Mouse (Mus musculus) intestine, postnatal 0 days (tissue): ENCODE results near the gene Dgcr2. TPM values are rescaled to one million over a fixed set of nuclear protein-coding genes. Genes with fewer than 3 reads are reported as not detected.

ENCODE experiments used
- ATAC-seq: fragments of 200-750 bp; cut with Nextera tagmentation; 2 replicates; pipeline ENCODE4 v1.8.0; 2017; ENCODE audit warnings: mild to moderate bottlenecking, moderate TSS enrichment, moderate library complexity
- H3K27ac ChIP-seq: fragments of 300-500 bp; sonication (generic); 2 replicates; pipeline ENCODE4 v1.5.1; 2014; ENCODE audit warnings: mild to moderate bottlenecking, low read depth, low read length, moderate library complexity
- H3K27me3 ChIP-seq: fragments of 300-500 bp; sonication (generic); replicated peaks from 2 replicates; pipeline ENCODE4 v1.6.1; 2014; ENCODE audit warnings: low read length, mixed read lengths; ENCODE audit not compliant: control insufficient read depth, insufficient read depth
- H3K36me3 ChIP-seq: fragments of 300-500 bp; sonication (generic); 2 replicates; pipeline ENCODE4 v1.6.1; 2014; ENCODE audit warnings: mild to moderate bottlenecking, moderate library complexity; ENCODE audit not compliant: control insufficient read depth, insufficient read depth
- H3K4me1 ChIP-seq: fragments of 300-500 bp; sonication (generic); replicated peaks from 2 replicates; pipeline ENCODE4 v1.6.1; 2014; ENCODE audit warnings: antibody characterized with exemption, low read length, mixed read lengths; ENCODE audit not compliant: control insufficient read depth, insufficient read depth
- H3K4me2 ChIP-seq: fragments of 300-500 bp; sonication (generic); replicated peaks from 2 replicates; pipeline ENCODE4 v1.6.1; 2014; ENCODE audit warnings: low read depth, mild to moderate bottlenecking, moderate library complexity
- H3K4me3 ChIP-seq: fragments of 300-500 bp; sonication (generic); 2 replicates; pipeline ENCODE4 v1.5.1; 2014; ENCODE audit warnings: low read depth, low read length
- H3K9ac ChIP-seq: fragments of 300-500 bp; sonication (generic); 2 replicates; pipeline ENCODE4 v1.6.1; 2014; ENCODE audit warnings: mild to moderate bottlenecking, low read depth, low read length
- H3K9me3 ChIP-seq: fragments of 300-500 bp; sonication (generic); 2 replicates; pipeline ENCODE4 v1.6.1; 2016; ENCODE audit warnings: mixed run types; ENCODE audit not compliant: control insufficient read depth
- CTCF ChIP-seq: sonication (generic); IDR thresholded peaks from 2 replicates; pipeline ENCODE4 v1.5.1; 2016; ENCODE audit warnings: low read depth, mild to moderate bottlenecking, control low read depth, antibody characterized with exemption, moderate library complexity
- WGBS: fragments of 180-500 bp; shearing (Covaris S2); extraction: QIAGEN DNeasy Blood & Tissue Kit; methylation state at CpG from one replicate; pipeline ENCODE4 v1.1.7; 2014; 5-methylcytosine and 5-hydroxymethylcytosine counted together
- polyA plus RNA-seq: library from polyadenylated mRNA; unstranded; fragments of >200 nt; fragmentation: Nextera tagmentation; extraction: Ambion mirVana; gene quantifications from 2 replicates; pipeline ENCODE4 v1.2.1, GENCODE M21; 2015

Gene Dgcr2
- polyA plus RNA-seq, 1 experiment from 2014 or later = 35.3 TPM

DNA sequence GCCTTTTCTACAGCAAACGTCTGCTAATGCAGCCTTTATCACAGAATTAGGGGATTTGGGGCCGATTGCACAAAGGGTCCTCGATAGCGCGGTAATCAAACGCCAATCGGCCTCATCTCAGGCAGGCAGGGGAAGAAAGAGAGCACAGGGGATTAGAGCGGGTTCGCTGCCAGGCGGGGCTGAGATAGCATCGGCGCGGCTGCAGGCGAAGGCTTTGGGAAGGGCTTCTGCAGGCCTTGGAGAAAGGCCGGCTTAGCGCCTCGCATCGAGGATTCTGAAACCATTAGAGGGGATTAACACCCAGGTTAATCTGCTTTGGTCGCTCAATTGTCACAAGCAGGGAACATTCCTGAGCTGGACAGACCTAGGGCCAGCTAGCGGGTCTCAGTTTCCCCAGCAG lies 22.2 kb upstream of the Dgcr2 start:
- peak overlapping the region; percentile 75; the same call in 1 of the 2 replicates for H3K4me2 ChIP-seq
- no peaks in the 10 kb centered on the region for H3K9me3 ChIP-seq
- no peak overlapping the region for H3K9ac ChIP-seq
- peaks cover 8% of the 10 kb centered on the region; the same call in 1 of the 2 replicates for H3K36me3 ChIP-seq
- no peak overlapping the region for H3K27ac ChIP-seq
- H3K4me1 ChIP-seq = peaks cover 7% of the 10 kb centered on the region
- no peak for ATAC-seq
- TF ChIP-seq CTCF = no peak
- H3K27me3 ChIP-seq = peaks cover 28% of the 10 kb centered on the region
- 23% methylated on average over 20 of the region's 20 CpGs for WGBS
- H3K4me3 ChIP-seq = no peak overlapping the region

DNA sequence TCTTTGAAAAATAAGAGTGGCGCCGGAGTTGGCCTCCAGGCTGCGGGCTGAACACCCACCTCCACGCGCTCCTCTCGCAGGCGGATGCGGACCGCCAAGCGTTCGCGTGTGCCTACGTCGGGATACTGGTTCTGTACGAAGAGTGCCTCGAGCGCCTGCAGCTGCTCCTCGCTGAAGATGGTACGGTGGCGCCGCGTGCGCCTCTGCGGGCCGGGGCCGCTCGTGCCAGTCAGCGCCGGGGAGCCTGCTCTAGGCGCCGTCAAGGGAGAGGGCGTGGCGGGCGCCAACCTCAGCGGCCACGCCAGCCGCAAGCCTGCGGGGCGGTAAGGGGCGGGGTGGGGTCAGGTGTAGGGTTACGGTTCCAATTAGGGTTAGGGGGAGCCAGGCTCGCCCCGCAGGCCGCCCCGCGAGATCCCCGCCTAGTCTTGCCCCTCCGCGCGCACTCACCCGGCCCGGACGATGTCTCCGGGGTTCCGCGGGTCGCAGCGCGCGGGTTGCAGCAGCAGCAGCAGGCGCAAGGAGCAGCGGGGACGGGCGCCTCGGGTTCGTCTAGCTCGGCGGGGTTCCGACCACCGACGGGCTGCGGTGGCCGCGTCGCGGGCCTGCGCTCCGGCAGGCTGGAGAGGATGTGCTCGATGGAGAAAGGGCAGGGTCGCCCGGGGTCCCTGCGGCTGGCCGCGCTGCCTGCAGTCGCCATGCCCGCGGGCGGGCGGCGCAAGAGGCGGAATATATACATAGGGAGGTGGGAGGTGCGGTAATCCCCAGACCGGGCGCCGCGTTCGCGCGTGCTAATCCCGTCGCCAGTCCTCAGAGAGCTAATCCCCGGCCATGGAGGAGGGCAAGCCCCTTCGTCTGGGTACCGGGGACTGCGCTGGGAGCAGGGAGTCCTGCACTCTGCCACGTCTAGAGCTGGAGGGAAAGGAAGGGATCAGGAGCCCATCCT lies 16.2 kb upstream of the Dgcr2 start, which contains the start of gene Gsc2:
Gene Gsc2, minus strand, starts transcription at position 753 of the 943 bp plus-strand sequence.
- WGBS = under 1% methylated on average over 101 of the region's 106 CpGs
- peaks cover 60% of the 10 kb centered on the region for H3K27me3 ChIP-seq
- H3K4me1 ChIP-seq = peaks cover 5% of the 10 kb centered on the region; the same call in 1 of the 2 replicates
- H3K9me3 ChIP-seq = no peaks in the 10 kb centered on the region
- peak within 1 kb of the TSS; percentile 43 for H3K4me3 ChIP-seq
- no peak for TF ChIP-seq CTCF
- no peak within 1 kb of the TSS for H3K27ac ChIP-seq
- peak within 1 kb of the TSS; percentile 66 for H3K4me2 ChIP-seq
- ATAC-seq = peak; percentile 12; the same call in 1 of the 2 replicates
- peak within 1 kb of the TSS; percentile 22; the same call in 1 of the 2 replicates for H3K9ac ChIP-seq
- H3K36me3 ChIP-seq = no peaks in the 10 kb centered on the region

DNA sequence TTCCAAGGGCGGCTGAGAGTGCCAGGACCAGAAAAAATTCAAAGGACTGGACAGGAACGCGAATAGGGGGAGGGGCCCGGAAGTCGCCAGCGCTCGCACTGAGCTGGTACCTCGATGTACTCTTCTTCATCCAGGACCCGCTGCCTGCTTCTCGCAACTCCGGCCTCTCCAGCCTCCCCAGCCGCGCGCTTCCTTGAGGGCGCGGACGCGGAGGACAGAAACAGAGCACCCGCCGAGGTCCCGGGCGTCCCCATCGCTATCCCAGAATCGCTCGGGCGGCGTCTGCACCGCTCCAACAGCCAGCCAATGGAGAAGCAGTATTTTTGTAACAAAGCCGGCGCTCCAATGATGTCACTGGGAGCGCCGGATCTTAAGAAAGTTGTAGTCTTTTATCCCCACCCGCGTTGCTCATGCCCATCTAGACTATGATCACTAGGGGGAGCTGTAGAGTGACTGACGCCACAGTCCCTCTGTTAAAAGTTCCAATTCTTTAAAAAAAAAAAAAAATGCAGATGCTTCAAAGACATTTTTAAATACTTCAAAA lies 12.8 kb upstream of the Dgcr2 start, which contains the start of gene Ess2:
Gene Ess2, minus strand, starts transcription at position 297 of the 544 bp plus-strand sequence.
- WGBS = under 1% methylated on average over 35 of the region's 35 CpGs
- H3K27ac ChIP-seq = no peak within 1 kb of the TSS
- peak; percentile 93 for ATAC-seq

DNA sequence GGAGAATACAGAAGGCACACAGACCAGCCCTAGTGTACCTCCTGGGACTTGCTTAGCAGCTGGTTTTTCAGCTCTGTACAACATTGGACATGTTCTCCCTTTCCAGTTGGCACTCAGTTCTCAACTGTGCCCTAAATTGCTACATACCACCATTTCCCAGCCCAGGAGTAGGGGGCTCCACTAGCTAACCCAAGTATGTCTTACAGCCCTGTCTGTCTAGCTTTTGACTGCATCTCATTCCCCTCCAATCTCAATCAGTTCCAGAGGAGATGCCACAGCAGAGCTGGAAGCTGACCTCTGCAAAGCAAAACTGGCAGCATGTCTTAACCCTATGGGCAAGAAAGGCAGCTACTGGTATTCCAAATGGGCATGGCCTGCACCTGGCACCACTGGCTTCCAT lies 2.3 kb downstream of the Dgcr2 start:
- H3K36me3 ChIP-seq = peaks cover 15% of the 10 kb centered on the region
- H3K4me1 ChIP-seq = peaks cover 4% of the 10 kb centered on the region; the same call in 1 of the 2 replicates
- H3K4me3 ChIP-seq = no peak overlapping the region
- no peaks in the 10 kb centered on the region for H3K27me3 ChIP-seq
- no peak overlapping the region for H3K4me2 ChIP-seq
- no peak for ATAC-seq
- no peaks in the 10 kb centered on the region for H3K9me3 ChIP-seq
- TF ChIP-seq CTCF = no peak
- no peak overlapping the region for H3K27ac ChIP-seq
- H3K9ac ChIP-seq = no peak overlapping the region

More for the DNA sequence above, 12.8 kb upstream of the Dgcr2 start, which contains the start of gene Ess2:
- H3K9me3 ChIP-seq = no peaks in the 10 kb centered on the region
- peak within 1 kb of the TSS; percentile 82 for H3K4me2 ChIP-seq
- H3K36me3 ChIP-seq = peaks cover 33% of the 10 kb centered on the region
- peaks cover 44% of the 10 kb centered on the region for H3K27me3 ChIP-seq
- peaks cover 5% of the 10 kb centered on the region; the same call in 1 of the 2 replicates for H3K4me1 ChIP-seq
- H3K9ac ChIP-seq = peak within 1 kb of the TSS; percentile 64
- peak; percentile 84 for TF ChIP-seq CTCF
- peak within 1 kb of the TSS; percentile 86 for H3K4me3 ChIP-seq

DNA sequence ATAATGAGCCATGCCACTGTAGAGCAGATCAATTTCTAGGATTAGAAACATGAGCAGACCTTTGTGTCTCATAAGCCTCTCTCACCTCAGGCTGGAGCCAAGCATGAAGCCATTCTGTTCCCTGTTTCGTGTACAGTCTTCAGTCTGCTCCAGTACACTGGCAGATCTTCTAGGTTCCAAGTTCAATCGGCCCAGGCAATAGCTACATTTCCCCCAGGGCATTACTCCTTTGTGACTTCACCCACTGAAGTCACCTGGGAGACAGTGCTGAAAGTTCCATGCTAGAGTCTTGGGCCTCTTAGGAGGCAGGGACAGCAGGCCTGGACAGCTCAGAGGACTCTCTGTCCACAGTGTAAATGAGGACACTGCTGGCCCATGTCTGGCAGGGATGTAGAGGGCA lies 4.4 kb downstream of the Dgcr2 start, which contains the start of gene Tssk1:
Gene Tssk1, plus strand, starts transcription at position 301 of the 400 bp plus-strand sequence.
- TF ChIP-seq CTCF = no peak
- Histone ChIP-seq H3K9ac (no peak within 1 kb of the TSS), H3K36me3 (0 out of 2 replicates have a peak, but pooled peaks cover 3% of the 10 kb centered on the region), H3K4me3 (no peak within 1 kb of the TSS), H3K4me1 (peaks cover 8% of the 10 kb centered on the region), H3K27me3 (no peaks in the 10 kb centered on the region), H3K4me2 (no peak within 1 kb of the TSS), H3K9me3 (no peaks in the 10 kb centered on the region), H3K27ac (no peak within 1 kb of the TSS)
- ATAC-seq = no peak
- 86% methylated on average over 2 of the region's 2 CpGs for WGBS

DNA sequence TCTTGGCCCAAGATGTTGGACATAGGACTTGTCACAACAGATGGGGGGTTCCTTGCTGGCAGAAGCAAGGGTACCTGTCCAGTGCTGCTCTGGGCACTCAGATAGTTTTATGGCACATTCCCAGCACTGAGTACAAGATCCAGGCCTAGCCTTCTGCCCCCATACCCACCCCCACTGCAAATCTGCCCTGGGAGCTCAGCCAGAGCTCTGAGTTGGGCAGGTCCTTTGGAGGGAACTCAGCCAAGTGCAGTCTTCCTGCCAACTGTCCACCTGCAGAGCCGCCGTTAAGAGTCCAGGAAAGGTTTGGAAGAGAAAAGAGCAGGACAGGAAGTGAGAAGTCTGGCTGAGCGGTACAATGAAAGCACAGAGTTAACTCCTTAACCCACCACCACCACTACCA lies 5.8 kb downstream of the Dgcr2 start:
- 59% methylated on average over 3 of the region's 3 CpGs for WGBS
- H3K36me3 ChIP-seq = no peaks in the 10 kb centered on the region
- peaks cover 8% of the 10 kb centered on the region for H3K4me1 ChIP-seq
- TF ChIP-seq CTCF = no peak
- H3K4me2 ChIP-seq = no peak overlapping the region
- no peaks in the 10 kb centered on the region for H3K9me3 ChIP-seq
- no peak overlapping the region for H3K4me3 ChIP-seq
- H3K9ac ChIP-seq = no peak overlapping the region
- H3K27ac ChIP-seq = no peak overlapping the region
- H3K27me3 ChIP-seq = no peaks in the 10 kb centered on the region
- ATAC-seq = no peak
